Mouse (Mus musculus) midbrain, embryonic 13.5 days (tissue): ENCODE data around the gene Gtf2i. TPM values are rescaled to one million over a fixed set of nuclear protein-coding genes. Genes with fewer than 3 reads are reported as not detected.

Source experiments
- ATAC-seq: fragments of 200-750 bp; cut with Nextera tagmentation; 2 replicates; pipeline ENCODE4 v1.8.0; 2017; ENCODE audit warnings: mild to moderate bottlenecking, moderate TSS enrichment, moderate library complexity
- H3K27ac ChIP-seq: fragments of 300-500 bp; sonication (generic); 2 replicates; pipeline ENCODE4 v1.5.1; 2015; ENCODE audit warnings: inconsistent platforms, mild to moderate bottlenecking, moderate library complexity
- H3K27me3 ChIP-seq: fragments of 300-500 bp; sonication (generic); 2 replicates; pipeline ENCODE4 v1.6.1; 2015; ENCODE audit warnings: mild to moderate bottlenecking, inconsistent platforms
- H3K36me3 ChIP-seq: fragments of 300-500 bp; sonication (generic); 2 replicates; pipeline ENCODE4 v1.6.1; 2015; ENCODE audit warnings: mild to moderate bottlenecking, inconsistent platforms
- H3K4me1 ChIP-seq: fragments of 300-500 bp; sonication (generic); replicated peaks from 2 replicates; pipeline ENCODE4 v1.6.1; 2015; ENCODE audit warnings: inconsistent platforms
- H3K4me2 ChIP-seq: fragments of 300-500 bp; sonication (generic); replicated peaks from 2 replicates; pipeline ENCODE4 v1.6.1; 2015; ENCODE audit warnings: moderate library complexity, mild to moderate bottlenecking, inconsistent platforms
- H3K4me3 ChIP-seq: fragments of 300-500 bp; sonication (generic); replicated peaks from 2 replicates; pipeline ENCODE4 v1.5.1; 2015; ENCODE audit warnings: mild to moderate bottlenecking, inconsistent platforms
- H3K9ac ChIP-seq: fragments of 300-500 bp; sonication (generic); replicated peaks from 2 replicates; pipeline ENCODE4 v1.6.1; 2015; ENCODE audit warnings: mild to moderate bottlenecking, inconsistent platforms
- H3K9me3 ChIP-seq: fragments of 300-500 bp; sonication (generic); 2 replicates; pipeline ENCODE4 v1.6.1; 2016; ENCODE audit warnings: mild to moderate bottlenecking, inconsistent platforms
- WGBS: fragments of 180-500 bp; shearing (Covaris S2); methylation state at CpG from one replicate; pipeline ENCODE4 v1.1.7; 2015; 5-methylcytosine and 5-hydroxymethylcytosine counted together
- polyA plus RNA-seq: library from polyadenylated mRNA; unstranded; fragments of >200 nt; fragmentation: Nextera tagmentation; extraction: Ambion mirVana; gene quantifications from 2 replicates; pipeline ENCODE4 v1.2.1, GENCODE M21; 2015

The Gtf2i gene
- polyA plus RNA-seq, 1 experiment from 2014 or later: 191 TPM

- H3K4me1 ChIP-seq: peaks cover 29% of the 10 kb centered on the region
- ATAC-seq: no peak
- 73% methylated on average over 7 of the region's 7 CpGs for WGBS
Observed at GRCm38 (mm10) chr5:134233244-134233651, 81.3 kb downstream of the Gtf2i start.

GRCm38 (mm10) chr5:134232568-134232967 is 82.0 kb downstream of the Gtf2i start:
- H3K4me2 ChIP-seq: no peak overlapping the region
- peaks cover 27% of the 10 kb centered on the region for H3K4me1 ChIP-seq
- no peaks in the 10 kb centered on the region for H3K27me3 ChIP-seq
- no peak overlapping the region for H3K4me3 ChIP-seq
- 62% methylated on average over 7 of the region's 7 CpGs for WGBS
- peaks cover 24% of the 10 kb centered on the region for H3K36me3 ChIP-seq
- no peak overlapping the region for H3K27ac ChIP-seq
- no peaks in the 10 kb centered on the region for H3K9me3 ChIP-seq
- no peak overlapping the region for H3K9ac ChIP-seq
- ATAC-seq: no peak

More at GRCm38 (mm10) chr5:134233244-134233651, 81.3 kb downstream of the Gtf2i start:
- Histone ChIP-seq H3K9me3 (no peaks in the 10 kb centered on the region), H3K4me3 (no peak overlapping the region), H3K27me3 (no peaks in the 10 kb centered on the region), H3K9ac (no peak overlapping the region), H3K4me2 (no peak overlapping the region), H3K27ac (no peak overlapping the region), H3K36me3 (peaks cover 31% of the 10 kb centered on the region)

GRCm38 (mm10) chr5:134232111-134232510 is 82.4 kb downstream of the Gtf2i start:
- 86% methylated on average over 6 of the region's 6 CpGs for WGBS
- Histone ChIP-seq H3K27me3 (no peaks in the 10 kb centered on the region), H3K4me2 (no peak overlapping the region), H3K9ac (no peak overlapping the region), H3K9me3 (no peaks in the 10 kb centered on the region), H3K27ac (no peak overlapping the region), H3K4me3 (no peak overlapping the region), H3K36me3 (peaks cover 19% of the 10 kb centered on the region), H3K4me1 (peaks cover 27% of the 10 kb centered on the region)
- no peak for ATAC-seq

DNA sequence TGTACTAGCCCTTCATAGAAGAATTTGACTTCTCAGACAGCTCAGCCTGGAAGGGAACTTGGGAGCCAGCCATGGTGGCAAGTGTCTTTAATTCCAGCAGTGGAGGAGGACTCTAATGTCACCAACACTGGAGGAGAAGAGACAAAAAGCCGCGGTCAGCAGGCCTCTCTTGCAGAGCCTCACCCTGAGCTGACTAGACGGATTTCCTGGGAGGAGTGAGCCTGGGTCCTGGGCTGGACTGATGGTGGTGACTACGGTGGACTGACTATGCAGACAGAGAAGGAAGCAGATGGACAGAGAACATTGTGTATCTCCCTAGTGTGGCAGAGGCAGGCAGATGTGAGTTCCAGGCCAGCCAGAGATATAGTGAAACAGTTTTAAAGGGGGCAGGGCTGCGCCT is 83.2 kb downstream of the Gtf2i start:
- Histone ChIP-seq H3K9me3 (no peaks in the 10 kb centered on the region), H3K4me2 (no peak overlapping the region), H3K27ac (no peak overlapping the region), H3K9ac (no peak overlapping the region), H3K27me3 (no peaks in the 10 kb centered on the region), H3K4me1 (peaks cover 27% of the 10 kb centered on the region), H3K4me3 (no peak overlapping the region), H3K36me3 (peaks cover 12% of the 10 kb centered on the region)
- 86% methylated on average over 5 of the region's 5 CpGs for WGBS
- ATAC-seq: no peak

GRCm38 (mm10) chr5:134229391-134229790 is 85.2 kb downstream of the Gtf2i start, which contains the start of gene Ncf1:
Gene Ncf1, minus strand, starts transcription at chr5:134229625.
- Histone ChIP-seq H3K27me3 (no peaks in the 10 kb centered on the region), H3K36me3 (no peaks in the 10 kb centered on the region), H3K9me3 (no peaks in the 10 kb centered on the region), H3K4me3 (no peak within 1 kb of the TSS), H3K4me1 (peaks cover 12% of the 10 kb centered on the region), H3K4me2 (no peak within 1 kb of the TSS), H3K27ac (no peak within 1 kb of the TSS), H3K9ac (no peak within 1 kb of the TSS)
- 92% methylated on average over 7 of the region's 7 CpGs for WGBS
- ATAC-seq: no peak

- H3K4me2 ChIP-seq: no peak overlapping the region
- 87% methylated on average over 6 of the region's 6 CpGs for WGBS
- ATAC-seq: no peak
Observed at GRCm38 (mm10) chr5:134228249-134228638, 86.3 kb downstream of the Gtf2i start.

GRCm38 (mm10) chr5:134227574-134228248 is 86.8 kb downstream of the Gtf2i start:
- H3K4me2 ChIP-seq: no peak overlapping the region
- no peak; the same call in 1 of the 2 replicates for ATAC-seq
- no peaks in the 10 kb centered on the region for H3K9me3 ChIP-seq
- WGBS: 40% methylated on average over 11 of the region's 11 CpGs
- no peaks in the 10 kb centered on the region for H3K36me3 ChIP-seq
- no peak overlapping the region for H3K9ac ChIP-seq
- peaks cover 6% of the 10 kb centered on the region for H3K27me3 ChIP-seq
- 0 out of 2 replicates have a peak, but pooled peaks cover 4% of the 10 kb centered on the region for H3K4me1 ChIP-seq
- H3K27ac ChIP-seq: no peak overlapping the region
- H3K4me3 ChIP-seq: no peak overlapping the region

More at GRCm38 (mm10) chr5:134228249-134228638, 86.3 kb downstream of the Gtf2i start:
- Histone ChIP-seq H3K27ac (no peak overlapping the region), H3K4me1 (0 out of 2 replicates have a peak, but pooled peaks cover 4% of the 10 kb centered on the region), H3K4me3 (no peak overlapping the region), H3K9ac (no peak overlapping the region), H3K36me3 (no peaks in the 10 kb centered on the region), H3K27me3 (peaks cover 2% of the 10 kb centered on the region; the same call in 1 of the 2 replicates), H3K9me3 (no peaks in the 10 kb centered on the region)

DNA sequence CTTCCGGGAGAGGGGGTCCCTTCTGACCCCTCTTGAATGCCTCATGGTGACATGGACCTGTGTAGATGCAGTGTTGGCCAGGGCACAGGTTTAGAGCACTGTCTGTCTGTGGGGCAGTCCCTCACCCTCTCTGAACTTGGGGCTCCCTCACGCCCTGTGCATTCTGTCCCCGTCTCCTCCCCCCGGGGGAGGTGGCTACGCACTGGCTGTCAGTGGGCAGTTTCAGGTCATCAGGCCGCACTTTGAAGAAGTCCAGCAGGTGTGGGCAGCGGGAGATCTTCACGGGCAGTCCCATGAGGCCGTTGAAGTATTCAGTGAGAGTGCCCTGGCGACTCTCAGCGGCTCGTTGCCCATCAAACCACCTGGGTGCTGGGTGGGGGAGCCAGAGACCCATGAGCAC is 87.6 kb downstream of the Gtf2i start:
- Histone ChIP-seq H3K4me2 (no peak overlapping the region), H3K27me3 (peaks cover 11% of the 10 kb centered on the region), H3K27ac (no peak overlapping the region), H3K4me1 (peaks cover 8% of the 10 kb centered on the region), H3K4me3 (no peak overlapping the region), H3K9ac (no peak overlapping the region), H3K9me3 (no peaks in the 10 kb centered on the region), H3K36me3 (no peaks in the 10 kb centered on the region)
- no peak for ATAC-seq
- 80% methylated on average over 12 of the region's 12 CpGs for WGBS

GRCm38 (mm10) chr5:134225110-134225901 is 89.3 kb downstream of the Gtf2i start:
- Histone ChIP-seq H3K27me3 (peaks cover 14% of the 10 kb centered on the region), H3K27ac (no peak overlapping the region), H3K4me1 (peaks cover 14% of the 10 kb centered on the region), H3K4me3 (no peak overlapping the region), H3K4me2 (no peak overlapping the region), H3K9me3 (no peaks in the 10 kb centered on the region), H3K9ac (no peak overlapping the region), H3K36me3 (no peaks in the 10 kb centered on the region)
- ATAC-seq: no peak
- WGBS: 81% methylated on average over 30 of the region's 30 CpGs

DNA sequence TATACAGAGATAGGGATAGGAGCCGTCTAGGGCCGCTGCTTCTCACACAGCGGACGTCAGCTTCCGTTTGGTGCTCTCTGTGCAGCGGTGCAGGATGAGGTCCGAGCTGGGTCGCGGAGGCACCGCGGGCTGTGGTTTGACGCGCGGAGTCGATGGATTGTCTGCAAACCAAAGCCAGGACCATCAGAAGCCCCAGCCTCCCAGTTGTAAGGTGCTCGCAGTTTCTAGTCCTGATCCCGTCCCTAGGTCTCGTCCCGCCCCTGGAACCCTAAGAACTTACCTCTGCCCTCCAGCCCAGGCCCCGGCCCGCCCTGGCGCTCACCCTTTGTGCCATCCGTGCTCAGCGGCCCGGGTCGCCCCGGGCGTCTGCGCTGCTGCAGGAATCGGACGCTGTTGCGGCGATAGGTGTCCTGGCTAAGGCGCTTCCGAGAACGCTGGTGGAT is 92.8 kb downstream of the Gtf2i start:
- Histone ChIP-seq H3K27me3 (peaks cover 14% of the 10 kb centered on the region), H3K4me3 (peak overlapping the region; percentile 30), H3K27ac (no peak overlapping the region), H3K9ac (peak overlapping the region; percentile 54), H3K4me2 (peak overlapping the region; percentile 54), H3K9me3 (no peaks in the 10 kb centered on the region), H3K4me1 (peaks cover 10% of the 10 kb centered on the region), H3K36me3 (peaks cover 9% of the 10 kb centered on the region)
- ATAC-seq: peak; percentile 54
- under 1% methylated on average over 35 of the region's 36 CpGs for WGBS

DNA sequence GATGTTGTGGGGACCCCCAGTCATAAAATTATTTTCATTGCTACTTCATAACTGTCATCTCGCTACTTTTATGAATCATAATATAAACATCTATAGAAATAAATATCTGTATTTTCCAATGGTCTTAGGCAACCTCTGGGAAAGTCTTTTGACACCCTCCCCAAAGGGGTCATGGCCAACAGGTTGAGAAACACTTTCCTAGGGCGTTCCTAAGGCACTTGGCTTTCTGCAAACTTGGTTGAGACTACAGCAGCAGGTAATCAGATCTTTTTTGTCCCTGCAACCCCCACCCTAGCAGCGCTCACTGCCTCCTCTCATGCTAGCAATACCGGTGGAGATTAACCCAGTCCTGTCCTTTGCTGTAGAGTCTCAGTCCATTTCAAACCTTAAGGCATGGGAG is 93.3 kb downstream of the Gtf2i start:
- Histone ChIP-seq H3K27ac (no peak overlapping the region), H3K9me3 (no peaks in the 10 kb centered on the region), H3K9ac (peak overlapping the region; percentile 54; the same call in 1 of the 2 replicates), H3K27me3 (peaks cover 14% of the 10 kb centered on the region), H3K36me3 (peaks cover 14% of the 10 kb centered on the region), H3K4me1 (peaks cover 10% of the 10 kb centered on the region), H3K4me3 (peak overlapping the region; percentile 30; the same call in 1 of the 2 replicates), H3K4me2 (peak overlapping the region; percentile 54)
- no peak for ATAC-seq
- WGBS: 46% methylated on average over 4 of the region's 4 CpGs

DNA sequence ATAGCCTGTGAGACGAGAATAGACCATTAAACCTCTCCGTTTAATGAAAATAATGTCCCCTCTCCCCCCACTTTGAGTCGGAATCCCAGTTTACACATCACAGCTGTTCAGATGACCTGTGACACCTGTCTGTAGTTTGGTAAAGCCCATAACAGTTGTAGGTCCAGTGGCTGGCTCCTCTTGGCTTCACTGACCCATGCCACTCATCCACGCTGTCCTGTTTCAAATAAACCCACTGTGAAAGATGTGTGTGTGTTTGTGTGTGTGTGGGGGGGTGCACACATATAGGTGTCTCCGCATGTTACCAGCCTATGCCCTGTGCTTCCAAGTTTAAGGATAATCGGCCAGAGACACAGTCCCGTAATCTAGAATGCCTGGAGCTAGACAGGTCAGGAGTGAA is 96.7 kb downstream of the Gtf2i start:
- H3K9ac ChIP-seq: no peak overlapping the region
- no peaks in the 10 kb centered on the region for H3K9me3 ChIP-seq
- ATAC-seq: no peak
- whole genome bisulfite sequencing: 94% methylated on average over 7 of the region's 7 CpGs
- H3K4me1 ChIP-seq: peaks cover 13% of the 10 kb centered on the region
- H3K27me3 ChIP-seq: peaks cover 10% of the 10 kb centered on the region
- H3K36me3 ChIP-seq: peaks cover 41% of the 10 kb centered on the region
- H3K27ac ChIP-seq: no peak overlapping the region
- no peak overlapping the region for H3K4me3 ChIP-seq
- H3K4me2 ChIP-seq: no peak overlapping the region
